Mouse (Mus musculus) heart, postnatal 0 days (tissue): Measurements from ENCODE around the gene 4632433K11Rik. TPM values are rescaled to one million over a fixed set of nuclear protein-coding genes. Genes with fewer than 3 reads are reported as not detected.
A peak's percentile ranks its signal among the peaks of the same experiment; 100 is the strongest.
"Not testable (repeated sequence)": the region's sequence is repeated elsewhere in the genome, so short reads cannot be mapped to it uniquely, and the experiment has no call there.

Source experiments
- ATAC-seq: fragments of 200-750 bp; cut with Nextera tagmentation; 2 replicates; pipeline ENCODE4 v1.8.0; 2017; ENCODE audit warnings: low read depth, moderate number of reproducible peaks, moderate library complexity; ENCODE audit not compliant: insufficient read depth
- DNase-seq: peaks from one replicate; pipeline ENCODE4 v3.0.0-alpha.2; 2016; ENCODE audit warnings: low spot score
- H3K27ac ChIP-seq: fragments of 300-500 bp; sonication (generic); 2 replicates; pipeline ENCODE4 v1.5.1; 2014; ENCODE audit warnings: low read depth, mild to moderate bottlenecking
- H3K27me3 ChIP-seq: fragments of 300-500 bp; sonication (generic); 2 replicates; pipeline ENCODE4 v1.6.1; 2014; ENCODE audit warnings: low read length, mixed read lengths; ENCODE audit not compliant: control insufficient read depth, insufficient read depth
- H3K36me3 ChIP-seq: fragments of 300-500 bp; sonication (generic); replicated peaks from 2 replicates; pipeline ENCODE4 v1.6.1; 2014; ENCODE audit warnings: low read length, mixed read lengths; ENCODE audit not compliant: control insufficient read depth, insufficient read depth
- H3K4me1 ChIP-seq: fragments of 300-500 bp; sonication (generic); 2 replicates; pipeline ENCODE4 v1.6.1; 2014; ENCODE audit warnings: antibody characterized with exemption; ENCODE audit not compliant: control insufficient read depth, insufficient read depth
- H3K4me2 ChIP-seq: fragments of 300-500 bp; sonication (generic); 2 replicates; pipeline ENCODE4 v1.6.1; 2014; ENCODE audit warnings: low read depth, mild to moderate bottlenecking, low read length, moderate library complexity
- H3K4me3 ChIP-seq: fragments of 300-500 bp; sonication (generic); 2 replicates; pipeline ENCODE4 v1.5.1; 2014; ENCODE audit warnings: low read depth, low read length
- H3K9ac ChIP-seq: fragments of 300-500 bp; sonication (generic); replicated peaks from 2 replicates; pipeline ENCODE4 v1.6.1; 2014; ENCODE audit warnings: low read depth, low read length, mixed read lengths
- H3K9me3 ChIP-seq: fragments of 300-500 bp; sonication (generic); replicated peaks from 2 replicates; pipeline ENCODE4 v1.6.1; 2016; ENCODE audit warnings: low read length; ENCODE audit not compliant: control insufficient read depth
- CTCF ChIP-seq: IDR thresholded peaks from 2 replicates; pipeline ENCODE4 v1.5.1; 2016; ENCODE audit warnings: antibody characterized with exemption, control low read depth, low read depth
- EP300 ChIP-seq: IDR thresholded peaks from 2 replicates; pipeline ENCODE4 v1.6.1; 2016; ENCODE audit warnings: antibody characterized with exemption, low read depth
- WGBS: fragments of 180-500 bp; shearing (Covaris S2); extraction: QIAGEN DNeasy Blood & Tissue Kit; methylation state at CpG from one replicate; pipeline ENCODE4 v1.1.7; 2014; 5-methylcytosine and 5-hydroxymethylcytosine counted together
- polyA plus RNA-seq: library from polyadenylated mRNA; unstranded; fragments of >200 nt; fragmentation: Nextera tagmentation; extraction: Ambion mirVana; gene quantifications from 2 replicates; pipeline ENCODE4 v1.2.1, GENCODE M21; 2015
- total RNA-seq: library from RNA; depleted of rRNA; stranded (reverse); fragments of >200 nt; gene quantifications from 2 replicates; pipeline ENCODE4 v1.2.3, GENCODE M21; 2014; ENCODE audit warnings: low replicate concordance

The 4632433K11Rik gene
- total and polyA plus RNA-seq, 2 experiments from 2014 or later = 0.99 TPM; not detected in 1

DNA sequence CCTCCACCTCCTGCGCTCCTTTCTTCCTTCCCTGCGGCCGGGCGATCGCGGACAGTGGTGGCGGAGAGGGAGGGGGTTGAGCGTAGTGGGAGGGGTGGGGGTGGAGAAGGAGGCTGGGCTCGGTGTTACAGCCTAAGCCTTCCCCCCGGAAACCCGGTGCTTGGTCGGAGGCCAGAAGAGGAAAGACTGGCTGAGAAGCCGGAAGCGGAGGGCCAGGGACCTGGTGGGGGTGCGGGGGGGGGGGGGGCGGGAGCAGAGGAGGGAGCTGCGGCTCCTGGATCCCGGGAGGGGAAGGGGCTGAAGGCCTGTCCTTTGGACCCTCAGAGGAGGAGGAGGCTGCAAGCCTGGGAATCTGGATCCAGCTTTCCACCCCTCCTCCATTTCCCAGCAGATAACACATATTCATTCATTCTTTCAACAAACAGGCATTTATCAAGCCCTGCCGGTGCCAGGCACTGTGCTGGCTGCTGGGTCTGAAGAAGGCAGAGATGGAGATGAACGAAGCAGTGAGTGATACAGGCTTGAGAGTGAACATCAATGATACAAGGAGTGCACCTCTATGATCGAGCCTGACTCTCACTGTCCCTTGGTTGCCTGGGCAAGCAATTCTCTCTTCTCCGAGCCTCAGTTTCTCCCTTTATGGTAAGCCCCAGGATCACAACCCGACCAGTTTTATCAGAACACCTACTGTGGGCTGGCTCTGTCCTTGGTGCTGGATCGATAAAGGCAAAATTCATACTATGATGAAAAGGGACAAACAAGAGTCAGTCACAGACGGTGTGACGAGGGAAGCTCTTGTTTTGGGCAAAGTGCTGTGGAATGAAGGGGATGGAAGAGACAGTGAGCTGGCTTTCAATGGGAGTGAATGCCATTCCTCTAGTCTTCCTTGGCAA is 37.7 kb upstream of the 4632433K11Rik start, which contains the start of gene Zfp579:
Gene Zfp579 (minus strand): TSS at position 156 of the 893 bp plus-strand sequence.
- H3K9ac ChIP-seq = peak within 1 kb of the TSS; percentile 88
- peaks cover 12% of the 10 kb centered on the region for H3K4me1 ChIP-seq
- 3% methylated on average over 13 of the region's 26 CpGs for WGBS
- 0 out of 2 replicates have a peak, but pooled peaks cover 8% of the 10 kb centered on the region for H3K27me3 ChIP-seq
- H3K4me2 ChIP-seq = peak within 1 kb of the TSS; percentile 98
- DNase-seq (peak; percentile 86), ATAC-seq (peak; percentile 87)
- H3K36me3 ChIP-seq = peaks cover 14% of the 10 kb centered on the region
- TF ChIP-seq EP300 = no peak
- TF ChIP-seq CTCF = no peak
- H3K4me3 ChIP-seq = peak within 1 kb of the TSS; percentile 68
- peak within 1 kb of the TSS; percentile 65 for H3K27ac ChIP-seq
- H3K9me3 ChIP-seq = no peaks in the 10 kb centered on the region

DNA sequence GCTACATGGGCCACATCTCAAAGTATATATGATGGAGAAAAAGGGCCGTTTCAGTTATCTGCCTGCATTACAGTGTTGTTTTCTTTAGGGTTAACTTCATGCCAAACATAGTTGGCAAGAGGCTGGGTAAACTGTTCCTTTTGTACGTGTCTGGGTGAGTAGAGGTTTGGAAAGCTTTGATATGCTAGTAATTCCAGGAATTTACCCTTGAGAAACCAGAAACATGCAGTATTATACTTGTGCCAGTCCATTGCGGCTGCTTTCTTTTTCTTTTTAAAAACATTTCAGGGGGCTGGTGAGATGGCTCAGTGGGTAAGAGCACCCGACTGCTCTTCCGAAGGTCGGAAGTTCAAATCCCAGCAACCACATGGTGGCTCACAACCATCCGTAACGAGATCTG is 37.0 kb upstream of the 4632433K11Rik start:
- no peak for ATAC-seq

DNA sequence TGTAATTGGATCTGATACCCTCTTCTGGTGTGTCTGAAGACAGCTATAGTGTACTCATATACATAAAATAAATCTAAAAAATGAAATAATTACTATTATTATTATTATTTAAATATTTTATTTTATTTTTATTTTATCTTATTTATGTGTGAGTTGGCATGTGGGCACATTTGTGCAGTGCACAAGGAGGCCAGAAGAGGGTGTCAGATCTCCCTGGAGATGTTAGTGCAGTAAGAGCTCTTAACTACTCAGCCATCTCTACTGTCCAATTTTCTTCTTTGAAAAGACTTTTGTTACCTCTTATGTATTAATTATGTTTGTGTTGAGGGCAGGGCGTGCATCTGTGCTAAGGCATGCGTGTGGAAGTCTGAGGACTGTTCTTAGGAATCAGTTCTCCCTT is 34.0 kb upstream of the 4632433K11Rik start:
- no peak overlapping the region for H3K27ac ChIP-seq
- H3K27me3 ChIP-seq = no peaks in the 10 kb centered on the region
- H3K4me3 ChIP-seq = no peak overlapping the region
- no peak overlapping the region for H3K9ac ChIP-seq
- H3K36me3 ChIP-seq = no peaks in the 10 kb centered on the region
- 63% methylated on average over 2 of the region's 2 CpGs for WGBS
- no peaks in the 10 kb centered on the region for H3K9me3 ChIP-seq
- ATAC-seq = no peak
- no peak overlapping the region for H3K4me2 ChIP-seq
- DNase-seq = no peak
- TF ChIP-seq CTCF (0 out of 2 replicates have a peak, but pooled peaks have one; percentile 24), EP300 (no peak)
- peaks cover 12% of the 10 kb centered on the region for H3K4me1 ChIP-seq

More for the DNA sequence above, 37.0 kb upstream of the 4632433K11Rik start:
- H3K4me1 ChIP-seq = peaks cover 12% of the 10 kb centered on the region
- H3K9ac ChIP-seq = no peak overlapping the region
- no peak for DNase-seq
- 0 out of 2 replicates have a peak, but pooled peaks cover 8% of the 10 kb centered on the region for H3K27me3 ChIP-seq
- TF ChIP-seq EP300 = no peak
- TF ChIP-seq CTCF = no peak
- peak overlapping the region; percentile 68; the same call in 1 of the 2 replicates for H3K4me3 ChIP-seq
- peaks cover 14% of the 10 kb centered on the region for H3K36me3 ChIP-seq
- H3K9me3 ChIP-seq = no peaks in the 10 kb centered on the region
- 42% methylated on average over 5 of the region's 8 CpGs for WGBS
- peak overlapping the region; percentile 65 for H3K27ac ChIP-seq
- H3K4me2 ChIP-seq = peak overlapping the region; percentile 98

DNA sequence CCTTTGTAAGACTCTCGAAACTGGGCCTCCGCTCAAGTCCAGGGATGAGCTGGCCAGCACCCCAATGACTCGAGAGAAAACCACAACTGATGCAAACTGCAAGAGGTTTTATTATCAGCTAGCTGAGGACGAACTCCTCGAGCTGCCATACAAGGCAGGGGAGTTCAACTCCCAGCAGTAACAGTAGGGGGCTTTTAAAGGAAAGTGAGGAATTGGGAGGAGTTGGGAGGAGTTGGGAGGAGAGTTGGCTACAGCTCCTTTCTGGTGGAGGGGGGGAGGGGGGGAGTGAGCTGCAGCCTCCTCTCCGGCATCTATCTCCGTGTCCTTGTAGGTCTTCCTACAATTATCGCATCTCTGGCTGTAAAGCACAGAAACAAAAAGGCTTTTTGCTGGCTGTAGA is 31.0 kb upstream of the 4632433K11Rik start:
- H3K27me3 ChIP-seq, ATAC-seq, H3K4me1 ChIP-seq, H3K27ac ChIP-seq, H3K9me3 ChIP-seq, H3K4me3 ChIP-seq, H3K9ac ChIP-seq, DNase-seq, H3K4me2 ChIP-seq: not testable (repeated sequence)
- WGBS = 57% methylated on average over 8 of the region's 8 CpGs
- peaks cover 16% of the 10 kb centered on the region for H3K36me3 ChIP-seq

DNA sequence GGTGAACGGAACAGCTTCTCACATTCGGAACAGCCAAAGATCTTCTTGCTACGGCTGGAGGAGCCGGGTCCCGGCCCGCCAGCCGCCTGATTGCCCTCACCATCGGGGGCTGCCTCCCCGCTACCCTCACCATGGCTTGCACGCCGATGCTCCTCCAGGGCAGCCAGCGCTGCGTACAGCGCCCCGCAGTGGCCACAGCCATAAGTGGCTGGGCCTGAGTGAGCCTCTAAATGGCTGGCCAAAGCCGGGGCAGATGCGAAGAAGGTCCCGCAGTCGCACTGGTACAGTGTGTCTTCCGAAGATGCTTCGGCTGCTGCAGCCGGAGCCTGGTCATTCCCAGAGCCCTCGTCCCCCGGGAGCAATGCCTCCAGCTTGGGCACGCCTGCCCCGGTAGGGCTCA is 25.7 kb upstream of the 4632433K11Rik start:
- H3K9ac ChIP-seq = no peak overlapping the region
- DNase-seq = no peak

More for the DNA sequence above, 25.7 kb upstream of the 4632433K11Rik start:
- no peaks in the 10 kb centered on the region for H3K27me3 ChIP-seq
- no peaks in the 10 kb centered on the region for H3K4me1 ChIP-seq
- ATAC-seq = no peak
- H3K4me3 ChIP-seq = no peak overlapping the region
- TF ChIP-seq CTCF = no peak
- TF ChIP-seq EP300 = no peak
- no peaks in the 10 kb centered on the region for H3K9me3 ChIP-seq
- 97% methylated on average over 25 of the region's 26 CpGs for WGBS
- no peak overlapping the region for H3K27ac ChIP-seq
- H3K36me3 ChIP-seq = peaks cover 65% of the 10 kb centered on the region
- H3K4me2 ChIP-seq = no peak overlapping the region
